Mouse (Mus musculus): ENCODE data around the gene Sorcs3. TPM values are rescaled to one million over a fixed set of nuclear protein-coding genes. Genes with fewer than 3 reads are reported as not detected.

Gene Sorcs3
- total and polyA plus RNA-seq, 3 experiments: not detected

- no peak for DNase-seq (ENCODE audit: low read depth, low spot score)
- Histone ChIP-seq H3K36me3 (ENCODE audit: control insufficient read depth in 1 of 2, insufficient read depth in 2 of 2, low read length in 2 of 2) (no peaks in the 10 kb centered on the region), H3K9ac (ENCODE audit: control insufficient read depth, low read depth, low read length, poor library complexity, severe bottlenecking) (no peak overlapping the region), H3K27me3 (ENCODE audit: control insufficient read depth in 1 of 2, insufficient read depth in 2 of 2, low read length in 2 of 2) (no peaks in the 10 kb centered on the region), H3K4me3 (ENCODE audit: control insufficient read depth in 1 of 2, insufficient read depth in 1 of 2, low read depth in 2 of 2, low read length in 2 of 2) (no peak overlapping the region), H3K9me3 (replicated peaks; ENCODE audit: insufficient read depth, low read length) (no peaks in the 10 kb centered on the region), H3K79me2 (ENCODE audit: control insufficient read depth, insufficient read depth, low read length, poor library complexity) (no peaks in the 10 kb centered on the region), H3K27ac (ENCODE audit: control insufficient read depth, low read depth, low read length) (no peak overlapping the region), H3K4me1 (ENCODE audit: control insufficient read depth in 1 of 2, insufficient read depth in 2 of 2, low read length in 2 of 2) (no peaks in the 10 kb centered on the region)
- no peak for TF ChIP-seq MYC (IDR thresholded peaks at IDR 0.05; ENCODE audit: low read depth, low read length)
- no peak for TF ChIP-seq MYB (IDR thresholded peaks at IDR 0.05; ENCODE audit: low read depth, low read length)
- no peak for TF ChIP-seq BHLHE40 (IDR thresholded peaks at IDR 0.05; ENCODE audit: borderline replicate concordance, low read depth, low read length)
- TF ChIP-seq ZC3H11A (IDR thresholded peaks at IDR 0.05; ENCODE audit: low read depth, low read length): no peak
- TF ChIP-seq TCF12 (IDR thresholded peaks at IDR 0.05; ENCODE audit: low read depth, low read length): no peak
- no peak for TF ChIP-seq TBP (IDR thresholded peaks at IDR 0.05; ENCODE audit: low read depth, low read length)
- TF ChIP-seq POLR2A (IDR thresholded peaks at IDR 0.05; ENCODE audit: control insufficient read depth in 1 of 2, insufficient read depth in 1 of 2, low read depth in 1 of 2, low read length in 2 of 2, poor library complexity in 1 of 2): no peak
- no peak for TF ChIP-seq SIN3A (IDR thresholded peaks at IDR 0.05; ENCODE audit: low read length)
- TF ChIP-seq ETS1 (IDR thresholded peaks at IDR 0.05; ENCODE audit: low read depth, low read length): no peak
- no peak for TF ChIP-seq TAL1 (IDR thresholded peaks at IDR 0.05; ENCODE audit: low read length)
- TF ChIP-seq JUND (IDR thresholded peaks at IDR 0.05; ENCODE audit: low read depth, low read length): no peak
- TF ChIP-seq USF2 (IDR thresholded peaks at IDR 0.05; ENCODE audit: borderline replicate concordance in 1 of 2, insufficient read depth in 1 of 2, low read depth in 1 of 2, low read length in 2 of 2): no peak
- TF ChIP-seq GATA1 (IDR thresholded peaks at IDR 0.05; ENCODE audit: low read depth, low read length): no peak
- no peak for TF ChIP-seq NELFE (IDR thresholded peaks at IDR 0.05; ENCODE audit: low read depth, low read length)
Observed at GRCm38 (mm10) chr19:48787269-48787668, 581.4 kb downstream of the Sorcs3 start.

- H3K9me3 ChIP-seq (replicated peaks; ENCODE audit: insufficient read depth, low read length): no peaks in the 10 kb centered on the region
- no peak for DNase-seq (ENCODE audit: low read depth, low spot score)
- no peak overlapping the region for H3K27ac ChIP-seq (ENCODE audit: control insufficient read depth, low read depth, low read length)
- H3K4me3 ChIP-seq (ENCODE audit: control insufficient read depth in 1 of 2, insufficient read depth in 1 of 2, low read depth in 2 of 2, low read length in 2 of 2): no peak overlapping the region
- H3K9ac ChIP-seq (ENCODE audit: control insufficient read depth, low read depth, low read length, poor library complexity, severe bottlenecking): no peak overlapping the region
- H3K36me3 ChIP-seq (ENCODE audit: control insufficient read depth in 1 of 2, insufficient read depth in 2 of 2, low read length in 2 of 2): no peaks in the 10 kb centered on the region
- no peaks in the 10 kb centered on the region for H3K4me1 ChIP-seq (ENCODE audit: control insufficient read depth in 1 of 2, insufficient read depth in 2 of 2, low read length in 2 of 2)
- TF ChIP-seq USF1 (IDR thresholded peaks at IDR 0.05; ENCODE audit: low read depth, low read length): no peak
- TF ChIP-seq POLR2A (IDR thresholded peaks at IDR 0.05; ENCODE audit: control insufficient read depth in 1 of 2, insufficient read depth in 1 of 2, low read depth in 1 of 2, low read length in 2 of 2, poor library complexity in 1 of 2): no peak
- no peak for TF ChIP-seq ZC3H11A (IDR thresholded peaks at IDR 0.05; ENCODE audit: low read depth, low read length)
- TF ChIP-seq ELF1 (IDR thresholded peaks at IDR 0.05; ENCODE audit: low read depth, low read length): no peak
- TF ChIP-seq JUND (IDR thresholded peaks at IDR 0.05; ENCODE audit: low read depth, low read length): no peak
- TF ChIP-seq CHD2 (IDR thresholded peaks at IDR 0.05; ENCODE audit: low read length): no peak
- no peak for TF ChIP-seq SIN3A (IDR thresholded peaks at IDR 0.05; ENCODE audit: low read length)
- TF ChIP-seq GABPA (IDR thresholded peaks at IDR 0.05; ENCODE audit: low read depth, low read length): no peak
- TF ChIP-seq NELFE (IDR thresholded peaks at IDR 0.05; ENCODE audit: low read depth, low read length): no peak
- no peak for TF ChIP-seq MEF2A (IDR thresholded peaks at IDR 0.05; ENCODE audit: extremely low read depth, insufficient replicate concordance, low read depth, low read length, poor library complexity, severe bottlenecking)
- TF ChIP-seq RCOR1 (IDR thresholded peaks at IDR 0.05; ENCODE audit: low read depth, low read length): no peak
- no peak for TF ChIP-seq RAD21 (IDR thresholded peaks at IDR 0.05; ENCODE audit: low read depth, low read length)
- TF ChIP-seq GATA1 (IDR thresholded peaks at IDR 0.05; ENCODE audit: low read depth, low read length): no peak
- TF ChIP-seq TBP (IDR thresholded peaks at IDR 0.05; ENCODE audit: low read depth, low read length): no peak
- H3K79me2 ChIP-seq (ENCODE audit: control insufficient read depth, insufficient read depth, low read length, poor library complexity): no peaks in the 10 kb centered on the region
- no peaks in the 10 kb centered on the region for H3K27me3 ChIP-seq (ENCODE audit: control insufficient read depth in 1 of 2, insufficient read depth in 2 of 2, low read length in 2 of 2)
Observed at GRCm38 (mm10) chr19:48804546-48804945, 598.7 kb downstream of the Sorcs3 start.
